Mouse (Mus musculus) bone marrow macrophage, adult 2 months (primary cell): Measurements from ENCODE around the gene Aatk.

Source experiments
- CTCF ChIP-seq: IDR thresholded peaks from 2 replicates; pipeline ENCODE4 v1.5.1; 2012; ENCODE audit warnings: low read depth, mild to moderate bottlenecking, low read length, moderate library complexity
- POLR2A ChIP-seq: IDR thresholded peaks from 2 replicates; pipeline ENCODE4 v1.6.1; 2012; ENCODE audit warnings: mild to moderate bottlenecking, low read depth, low read length, borderline replicate concordance

DNA sequence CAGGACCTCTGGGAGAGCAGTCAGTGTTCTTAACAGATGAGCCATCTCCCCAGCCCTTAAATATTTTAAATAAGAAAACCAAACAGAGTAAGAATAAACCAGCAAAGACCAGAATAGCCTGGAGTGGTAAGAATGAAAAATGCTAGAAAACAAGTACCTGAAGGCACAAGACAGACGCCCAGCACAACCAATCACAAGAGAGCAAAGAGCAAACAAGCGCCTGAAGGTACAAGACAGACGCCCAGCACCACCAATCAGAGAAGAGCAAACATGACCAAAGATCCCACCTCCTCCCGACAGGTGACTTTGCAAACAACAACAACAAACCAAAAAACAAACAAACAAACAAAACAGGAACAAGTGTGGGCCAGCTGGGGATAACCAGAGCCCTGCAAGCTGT is 6.9 kb upstream of the Aatk start:
- no peak for TF ChIP-seq CTCF
- no peak for TF ChIP-seq POLR2A
